Mouse (Mus musculus) skeletal muscle tissue, postnatal 0 days (tissue): ENCODE data around the gene Cebpe. TPM values are rescaled to one million over a fixed set of nuclear protein-coding genes. Genes with fewer than 3 reads are reported as not detected.

ENCODE experiments used
- polyA plus RNA-seq: library from polyadenylated mRNA; unstranded; fragments of >200 nt; fragmentation: Nextera tagmentation; extraction: Ambion mirVana; gene quantifications from 2 replicates; pipeline ENCODE4 v1.2.1, GENCODE M21; 2015

Gene Cebpe
- polyA plus RNA-seq: not detected in 2 replicates

DNA sequence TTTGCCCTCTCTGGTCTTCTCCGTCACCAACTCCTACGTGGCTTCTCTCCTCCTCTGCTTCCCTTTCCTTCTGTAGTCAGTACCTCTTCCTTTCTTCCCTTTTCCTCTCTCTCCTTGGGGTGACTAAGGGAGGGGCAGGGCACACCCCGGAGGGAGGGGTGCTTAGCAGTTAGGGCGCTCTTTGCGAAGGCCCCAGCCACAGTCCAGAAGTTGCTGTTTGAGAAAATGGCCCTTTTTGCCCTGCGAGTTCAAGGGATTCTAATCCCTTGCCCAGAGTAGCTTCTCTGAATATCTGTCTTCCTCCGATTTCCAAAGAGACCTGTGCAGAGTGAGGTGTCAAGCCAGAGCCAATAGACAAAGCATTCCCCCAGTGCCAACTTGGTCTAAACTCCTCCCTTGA is at the start of gene Cebpe:
Cebpe (minus strand) TSS at position 101 of the 400 bp plus-strand sequence.

DNA sequence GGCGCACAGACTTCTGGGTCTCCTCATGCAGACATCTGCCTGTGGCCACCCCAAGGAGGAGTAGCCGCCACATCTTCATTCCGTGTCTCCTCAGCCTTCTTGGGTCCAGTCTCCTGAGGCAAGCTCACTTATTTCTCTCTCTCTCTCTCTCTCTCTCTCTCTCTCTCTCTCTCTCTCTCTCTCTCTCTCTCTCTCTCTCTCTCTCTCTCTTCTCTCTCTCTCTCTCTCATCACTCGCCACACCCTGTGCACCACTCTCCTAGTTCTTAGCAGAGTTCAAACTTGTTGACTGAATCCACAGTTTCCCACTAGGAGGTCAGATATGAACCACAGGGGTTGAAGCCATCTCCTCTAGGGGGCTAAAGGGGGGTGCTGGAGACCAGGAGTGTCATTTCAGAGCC is 13.2 kb downstream of the Cebpe start, which contains the start of gene Gm29776:
Gm29776 (minus strand) TSS at position 101 of the 400 bp plus-strand sequence.

DNA sequence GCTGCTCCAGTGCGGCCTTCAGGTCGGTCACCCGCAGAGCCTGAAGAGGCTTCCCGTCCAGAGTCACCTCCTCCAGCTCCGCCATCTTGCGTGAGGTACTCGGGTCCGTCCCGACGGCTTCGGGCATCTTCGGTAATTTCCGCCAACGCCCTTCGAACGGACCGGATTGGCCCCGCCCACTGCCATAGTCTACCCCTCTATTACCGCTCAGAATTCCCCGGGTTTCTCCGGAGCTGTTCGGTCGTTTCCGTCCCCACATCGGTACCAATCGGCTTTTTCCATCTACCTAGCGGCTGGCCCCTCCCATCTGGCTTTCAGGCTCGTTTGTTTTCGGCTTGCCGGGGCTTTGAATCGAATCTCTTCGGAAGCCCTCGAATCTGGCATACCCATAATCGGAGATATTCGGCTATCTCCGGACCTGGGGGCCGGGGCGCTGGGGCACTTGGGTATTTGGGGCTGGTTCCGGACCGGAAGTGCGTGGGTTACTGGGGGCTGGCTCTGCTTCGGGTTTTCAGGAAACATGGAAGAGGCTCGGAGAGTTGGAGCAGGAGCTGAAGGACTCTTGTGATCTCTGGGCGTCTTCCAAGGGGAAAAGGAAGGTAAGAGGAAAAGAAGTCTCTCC is 25.3 kb downstream of the Cebpe start, which contains the start of gene Acin1:
Acin1 (minus strand) TSS at position 410 of the 622 bp plus-strand sequence.

DNA sequence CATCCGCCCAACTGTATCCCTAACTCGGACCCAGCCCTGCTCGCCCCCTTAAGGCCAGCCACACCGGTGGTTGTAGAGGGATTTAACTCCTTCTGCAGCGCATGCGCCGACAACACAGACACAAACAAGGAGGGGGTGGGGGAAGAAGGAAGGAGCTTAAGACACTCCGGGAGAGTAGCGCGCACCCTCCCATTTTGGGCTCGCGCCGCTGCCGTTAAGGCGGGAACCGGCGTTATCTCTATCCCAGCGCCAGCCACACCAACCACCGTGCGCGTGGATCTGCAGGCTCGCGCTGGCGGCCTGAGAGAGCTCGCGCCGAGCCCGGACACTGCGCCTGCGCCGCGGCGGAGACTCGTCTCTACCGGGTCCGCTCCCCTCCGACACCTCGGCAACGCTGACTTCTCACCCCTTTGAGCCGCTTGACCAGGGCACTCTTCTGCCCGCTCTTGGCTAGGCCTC is 25.9 kb downstream of the Cebpe start, which contains the start of gene 1700123O20Rik:
1700123O20Rik (plus strand) TSS at position 154 of the 459 bp plus-strand sequence.

Other genes starting within 250 kb of the Cebpe start
- 30.6 and 32.8 TPM in 2 replicates for gene Lrp10, start 248.0 kb downstream of the Cebpe start, polyA plus RNA-seq
- gene Rem2, start 236.1 kb downstream of the Cebpe start, polyA plus RNA-seq: 0.10 and 0.13 TPM in 2 replicates
- gene Prmt5, start 194.6 kb downstream of the Cebpe start, polyA plus RNA-seq: 32.3 and 36.0 TPM in 2 replicates
- 31.1 and 31.5 TPM in 2 replicates for gene Haus4, start 157.6 kb downstream of the Cebpe start, polyA plus RNA-seq
- gene Ajuba, start 134.6 kb downstream of the Cebpe start, polyA plus RNA-seq: 11.5 and 13.2 TPM in 2 replicates
- 2.4 and 2.7 TPM in 2 replicates for gene 4931414P19Rik, start 106.2 kb downstream of the Cebpe start, polyA plus RNA-seq
- 306 and 337 TPM in 2 replicates for gene Psmb5, start 94.2 kb downstream of the Cebpe start, polyA plus RNA-seq
- gene Psmb11, start 90.7 kb downstream of the Cebpe start, polyA plus RNA-seq: 0.03 and 0.05 TPM in 2 replicates
- not detected in 2 replicates for gene Gm17606, start 71.2 kb downstream of the Cebpe start, polyA plus RNA-seq
- gene Cdh24, start 70.8 kb downstream of the Cebpe start, polyA plus RNA-seq: 0.33 and 0.40 TPM in 2 replicates
- gene 1700123O20Rik, start 26.0 kb downstream of the Cebpe start, polyA plus RNA-seq: 44.2 and 47.3 TPM in 2 replicates
- 42.8 and 46.2 TPM in 2 replicates for gene Acin1, start 25.2 kb downstream of the Cebpe start, polyA plus RNA-seq
- gene Gm29776, start 13.3 kb downstream of the Cebpe start, polyA plus RNA-seq: 0.11 and 0.12 TPM in 2 replicates
- 3.8 and 5.9 TPM in 2 replicates for gene Slc7a8, start 69.8 kb upstream of the Cebpe start, polyA plus RNA-seq
- gene Rnf212b, start 102.0 kb upstream of the Cebpe start, polyA plus RNA-seq: not detected in 2 replicates
- gene Homez, start 158.8 kb upstream of the Cebpe start, polyA plus RNA-seq: 3.6 and 4.1 TPM in 2 replicates
- 0.97 and 2.3 TPM in 2 replicates for gene Ppp1r3e, start 165.4 kb upstream of the Cebpe start, polyA plus RNA-seq
- gene Bcl2l2, start 171.2 kb upstream of the Cebpe start, polyA plus RNA-seq: 2.9 and 3.6 TPM in 2 replicates
- gene Gm20521, start 171.3 kb upstream of the Cebpe start, polyA plus RNA-seq: 0.12 and 0.30 TPM in 2 replicates
- 36.7 and 49.3 TPM in 2 replicates for gene Pabpn1, start 180.3 kb upstream of the Cebpe start, polyA plus RNA-seq
- gene Slc22a17, start 201.0 kb upstream of the Cebpe start, polyA plus RNA-seq: 15.8 and 18.4 TPM in 2 replicates
- gene Efs, start 214.0 kb upstream of the Cebpe start, polyA plus RNA-seq: 14.8 and 17.7 TPM in 2 replicates
- gene Il25, start 220.5 kb upstream of the Cebpe start, polyA plus RNA-seq: 0.45 and 0.50 TPM in 2 replicates
- gene Cmtm5, start 224.1 kb upstream of the Cebpe start, polyA plus RNA-seq: 8.2 and 10.1 TPM in 2 replicates